Mouse (Mus musculus) midbrain, embryonic 13.5 days (tissue): ENCODE measurements around the gene Gab1. TPM values are rescaled to one million over a fixed set of nuclear protein-coding genes. Genes with fewer than 3 reads are reported as not detected.

ENCODE experiments used
- ATAC-seq: fragments of 200-750 bp; cut with Nextera tagmentation; 2 replicates; pipeline ENCODE4 v1.8.0; 2017; ENCODE audit warnings: mild to moderate bottlenecking, moderate TSS enrichment, moderate library complexity
- H3K27ac ChIP-seq: fragments of 300-500 bp; sonication (generic); 2 replicates; pipeline ENCODE4 v1.5.1; 2015; ENCODE audit warnings: inconsistent platforms, mild to moderate bottlenecking, moderate library complexity
- H3K27me3 ChIP-seq: fragments of 300-500 bp; sonication (generic); 2 replicates; pipeline ENCODE4 v1.6.1; 2015; ENCODE audit warnings: mild to moderate bottlenecking, inconsistent platforms
- H3K36me3 ChIP-seq: fragments of 300-500 bp; sonication (generic); 2 replicates; pipeline ENCODE4 v1.6.1; 2015; ENCODE audit warnings: mild to moderate bottlenecking, inconsistent platforms
- H3K4me1 ChIP-seq: fragments of 300-500 bp; sonication (generic); replicated peaks from 2 replicates; pipeline ENCODE4 v1.6.1; 2015; ENCODE audit warnings: inconsistent platforms
- H3K4me2 ChIP-seq: fragments of 300-500 bp; sonication (generic); replicated peaks from 2 replicates; pipeline ENCODE4 v1.6.1; 2015; ENCODE audit warnings: moderate library complexity, mild to moderate bottlenecking, inconsistent platforms
- H3K4me3 ChIP-seq: fragments of 300-500 bp; sonication (generic); replicated peaks from 2 replicates; pipeline ENCODE4 v1.5.1; 2015; ENCODE audit warnings: mild to moderate bottlenecking, inconsistent platforms
- H3K9ac ChIP-seq: fragments of 300-500 bp; sonication (generic); replicated peaks from 2 replicates; pipeline ENCODE4 v1.6.1; 2015; ENCODE audit warnings: mild to moderate bottlenecking, inconsistent platforms
- H3K9me3 ChIP-seq: fragments of 300-500 bp; sonication (generic); 2 replicates; pipeline ENCODE4 v1.6.1; 2016; ENCODE audit warnings: mild to moderate bottlenecking, inconsistent platforms
- WGBS: fragments of 180-500 bp; shearing (Covaris S2); methylation state at CpG from one replicate; pipeline ENCODE4 v1.1.7; 2015; 5-methylcytosine and 5-hydroxymethylcytosine counted together
- polyA plus RNA-seq: library from polyadenylated mRNA; unstranded; fragments of >200 nt; fragmentation: Nextera tagmentation; extraction: Ambion mirVana; gene quantifications from 2 replicates; pipeline ENCODE4 v1.2.1, GENCODE M21; 2015

Gab1 gene
- polyA plus RNA-seq, 1 experiment from 2014 or later, result 8.7 TPM

DNA sequence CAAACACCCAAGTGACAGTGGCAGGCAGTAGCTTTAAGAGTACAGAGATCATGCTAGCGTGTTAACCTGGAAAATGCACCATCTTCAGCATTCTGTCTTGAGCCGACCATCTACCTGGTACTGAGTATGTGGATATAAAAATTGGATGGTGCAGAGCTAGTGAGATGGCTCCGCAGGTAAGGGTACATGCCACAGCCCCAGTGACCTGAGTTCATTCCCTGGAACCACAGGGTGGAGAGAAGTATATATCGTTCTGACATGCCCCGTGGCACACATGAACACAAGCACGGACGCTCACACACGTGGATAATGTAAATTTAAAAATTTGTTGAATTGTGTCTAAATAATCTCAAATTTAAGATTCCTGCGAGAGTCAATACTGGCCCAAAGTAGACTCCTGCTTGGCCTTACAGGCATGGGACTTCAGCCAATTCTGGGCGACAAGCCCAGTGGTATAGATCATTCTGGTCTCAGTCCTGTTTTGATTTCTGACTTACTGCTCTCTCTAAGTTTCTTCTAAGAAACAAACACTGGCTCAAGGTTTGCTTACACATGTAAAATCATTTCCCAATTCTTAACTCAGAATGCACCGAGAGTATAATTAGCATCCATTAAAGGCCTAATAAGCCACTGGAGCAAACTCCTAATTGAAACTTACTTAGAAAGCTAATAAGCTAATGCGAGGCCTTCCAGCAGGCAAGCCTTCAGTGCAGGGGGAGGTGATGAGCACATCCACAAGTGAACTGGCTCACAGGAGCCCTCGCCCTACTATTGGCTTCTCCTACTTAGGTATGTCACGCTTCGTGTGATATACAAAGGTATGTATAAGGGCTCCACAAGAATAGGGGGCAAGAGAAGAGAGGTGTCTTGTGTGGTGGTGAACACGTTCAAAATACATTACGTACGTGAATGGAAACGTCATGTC lies 85.5 kb downstream of the Gab1 start:
- Histone ChIP-seq H3K9ac (no peak overlapping the region), H3K4me3 (no peak overlapping the region), H3K27me3 (no peaks in the 10 kb centered on the region), H3K9me3 (no peaks in the 10 kb centered on the region), H3K27ac (no peak overlapping the region), H3K36me3 (no peaks in the 10 kb centered on the region), H3K4me2 (no peak overlapping the region), H3K4me1 (no peaks in the 10 kb centered on the region)
- no peak for ATAC-seq
- WGBS, result 91% methylated on average over 19 of the region's 19 CpGs

DNA sequence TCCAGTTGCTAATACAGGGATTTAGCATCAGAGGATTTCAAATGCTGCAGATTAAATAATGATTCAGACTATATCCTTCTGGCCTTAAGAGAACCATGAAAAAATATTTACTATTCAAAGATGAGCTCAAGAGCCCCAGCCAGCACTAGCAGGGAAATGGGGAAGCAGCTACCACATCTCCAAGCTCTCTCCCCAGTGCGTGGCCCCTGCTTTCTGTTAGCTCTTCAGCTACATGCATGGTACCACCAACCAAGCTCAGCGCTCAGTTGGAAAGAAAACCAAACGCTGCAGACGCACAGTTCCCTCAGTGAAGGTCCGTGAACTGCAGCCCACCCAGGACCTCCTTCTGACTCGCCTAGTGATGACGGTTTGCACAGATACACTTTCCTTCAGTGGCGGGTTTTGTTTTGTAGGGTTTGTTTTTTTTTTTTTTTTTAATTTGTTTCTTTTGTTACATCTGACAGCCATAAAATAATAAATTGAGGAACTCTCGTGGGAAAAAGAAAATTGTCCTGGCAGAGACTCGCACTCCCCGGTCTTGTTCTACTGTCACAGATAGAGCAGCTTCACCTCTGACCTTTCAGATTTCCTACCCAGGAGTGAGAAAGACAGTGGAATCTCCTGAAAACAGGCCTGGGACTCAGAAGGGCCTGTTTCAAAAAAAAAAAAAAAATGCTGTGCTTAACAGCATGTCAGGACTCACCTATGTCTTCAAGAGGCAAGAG lies 86.4 kb downstream of the Gab1 start:
- Histone ChIP-seq H3K4me3 (no peak overlapping the region), H3K4me2 (no peak overlapping the region), H3K4me1 (no peaks in the 10 kb centered on the region), H3K36me3 (no peaks in the 10 kb centered on the region), H3K9me3 (no peaks in the 10 kb centered on the region), H3K9ac (no peak overlapping the region), H3K27ac (no peak overlapping the region), H3K27me3 (no peaks in the 10 kb centered on the region)
- no peak for ATAC-seq
- 69% methylated on average over 11 of the region's 11 CpGs for WGBS

DNA sequence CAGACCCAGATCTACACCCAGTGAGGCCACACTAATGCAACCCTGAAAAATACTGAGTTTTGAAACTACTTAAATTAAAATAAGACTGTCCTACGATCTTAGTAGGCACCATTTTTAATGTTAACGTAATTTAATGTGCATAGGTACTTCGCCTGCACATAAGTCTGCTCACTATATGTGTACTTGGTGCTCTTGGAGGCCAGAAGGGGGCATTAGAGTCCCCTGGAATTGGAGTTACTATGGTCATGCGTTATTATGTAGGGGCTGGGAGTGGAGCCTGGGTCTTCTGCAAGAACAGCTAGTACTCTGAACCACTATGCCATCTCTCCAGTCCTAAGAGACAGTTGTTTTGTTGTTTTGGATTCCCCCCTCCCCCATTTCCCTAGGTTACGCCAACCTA lies 88.1 kb downstream of the Gab1 start:
- H3K27ac ChIP-seq, result no peak overlapping the region
- no peaks in the 10 kb centered on the region for H3K4me1 ChIP-seq
- no peak overlapping the region for H3K9ac ChIP-seq
- ATAC-seq, result no peak
- WGBS, result 91% methylated on average over 5 of the region's 5 CpGs
- no peak overlapping the region for H3K4me2 ChIP-seq
- no peaks in the 10 kb centered on the region for H3K27me3 ChIP-seq
- peaks cover 10% of the 10 kb centered on the region for H3K36me3 ChIP-seq
- H3K9me3 ChIP-seq, result no peaks in the 10 kb centered on the region
- H3K4me3 ChIP-seq, result no peak overlapping the region

DNA sequence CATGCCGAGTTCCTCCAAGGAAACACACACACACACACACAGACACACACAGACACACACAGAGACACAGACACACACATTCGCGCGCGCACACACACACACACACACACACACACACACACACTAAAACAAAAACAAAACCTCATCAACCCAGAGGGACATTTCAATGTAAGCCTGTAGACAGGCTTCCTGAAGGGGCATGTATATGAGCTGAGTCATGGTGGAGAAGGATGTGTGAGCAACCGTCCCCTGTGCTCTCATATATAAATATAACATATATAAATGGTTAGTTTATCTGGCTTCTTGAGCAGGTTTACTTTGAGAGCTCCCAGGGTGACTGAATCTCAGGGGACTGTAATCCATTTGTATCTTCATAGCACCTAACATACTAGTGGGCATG lies 91.0 kb downstream of the Gab1 start:
- H3K27me3 ChIP-seq, result no peaks in the 10 kb centered on the region
- no peaks in the 10 kb centered on the region for H3K4me1 ChIP-seq
- no peak overlapping the region for H3K9ac ChIP-seq
- H3K4me2 ChIP-seq, result no peak overlapping the region
- no peak overlapping the region for H3K27ac ChIP-seq
- WGBS, result 91% methylated on average over 6 of the region's 6 CpGs
- no peak for ATAC-seq
- H3K4me3 ChIP-seq, result no peak overlapping the region
- no peaks in the 10 kb centered on the region for H3K9me3 ChIP-seq
- peaks cover 15% of the 10 kb centered on the region for H3K36me3 ChIP-seq

DNA sequence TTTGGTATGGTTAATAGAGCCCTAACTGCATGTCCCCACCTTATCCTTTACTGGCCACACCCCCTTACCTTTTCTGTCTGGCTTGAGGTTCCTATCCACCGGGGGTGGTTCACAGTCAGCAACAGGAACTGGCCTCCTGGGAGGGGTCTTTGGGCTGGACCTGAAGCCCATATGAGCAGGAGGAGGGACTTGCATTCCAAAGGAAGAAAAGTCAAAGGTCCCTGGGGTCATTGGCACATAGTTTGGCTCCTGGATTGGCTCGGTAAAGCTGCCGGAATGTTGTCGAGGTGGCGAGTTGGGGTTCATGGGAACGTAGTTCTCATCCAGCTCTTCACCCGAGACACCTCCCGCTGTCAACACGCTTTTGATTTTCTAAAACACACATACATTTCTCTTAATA lies 95.8 kb downstream of the Gab1 start:
- Histone ChIP-seq H3K9me3 (no peaks in the 10 kb centered on the region), H3K4me2 (no peak overlapping the region), H3K27me3 (no peaks in the 10 kb centered on the region), H3K27ac (no peak overlapping the region), H3K9ac (no peak overlapping the region), H3K4me1 (no peaks in the 10 kb centered on the region), H3K36me3 (peaks cover 27% of the 10 kb centered on the region), H3K4me3 (no peak overlapping the region)
- no peak for ATAC-seq
- 93% methylated on average over 9 of the region's 9 CpGs for WGBS

DNA sequence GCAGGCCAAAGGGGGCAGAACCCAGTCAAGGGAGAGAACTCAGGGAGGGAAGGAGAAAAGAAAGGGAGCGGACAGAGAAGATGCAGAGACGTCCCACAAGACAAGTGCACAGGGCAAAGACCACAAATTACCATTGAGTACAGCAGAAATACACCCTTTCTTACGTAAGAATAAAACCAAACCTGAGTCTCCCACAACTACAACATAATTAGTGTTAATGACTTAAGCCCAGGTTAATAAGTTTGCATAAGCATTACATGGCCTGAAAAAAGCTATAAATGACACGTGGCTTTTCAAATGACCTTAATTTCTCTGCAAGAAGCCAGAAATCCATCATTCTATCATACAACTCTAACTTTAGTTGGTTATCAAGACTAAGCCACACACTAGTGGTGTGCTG lies 97.0 kb downstream of the Gab1 start:
- no peak overlapping the region for H3K9ac ChIP-seq
- H3K9me3 ChIP-seq, result no peaks in the 10 kb centered on the region
- H3K4me2 ChIP-seq, result no peak overlapping the region
- ATAC-seq, result no peak
- 92% methylated on average over 4 of the region's 4 CpGs for WGBS
- no peak overlapping the region for H3K4me3 ChIP-seq
- peaks cover 22% of the 10 kb centered on the region for H3K36me3 ChIP-seq
- H3K4me1 ChIP-seq, result no peaks in the 10 kb centered on the region
- H3K27ac ChIP-seq, result no peak overlapping the region
- H3K27me3 ChIP-seq, result no peaks in the 10 kb centered on the region

DNA sequence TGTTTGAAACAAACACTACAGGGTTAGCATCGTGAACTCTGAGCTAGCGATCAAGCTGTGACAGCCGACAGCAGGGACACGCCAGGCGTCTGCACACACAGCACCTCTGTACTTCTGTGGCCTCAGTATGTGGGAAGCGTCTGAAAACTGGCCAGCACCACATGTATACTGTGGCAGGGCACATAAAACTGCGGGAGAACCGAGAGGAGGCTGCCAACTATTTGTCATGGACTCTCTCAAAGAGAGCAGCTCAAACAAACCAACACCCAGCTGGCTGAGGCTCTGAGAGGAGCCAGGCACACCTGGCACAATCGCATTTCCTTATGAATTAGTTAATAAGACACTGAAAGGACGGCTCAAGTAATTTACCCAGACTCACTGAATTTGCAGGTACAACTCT lies 99.0 kb downstream of the Gab1 start:
- no peak overlapping the region for H3K27ac ChIP-seq
- H3K27me3 ChIP-seq, result no peaks in the 10 kb centered on the region
- 69% methylated on average over 10 of the region's 10 CpGs for WGBS
- no peak overlapping the region for H3K4me3 ChIP-seq
- no peaks in the 10 kb centered on the region for H3K9me3 ChIP-seq
- H3K36me3 ChIP-seq, result peaks cover 27% of the 10 kb centered on the region
- no peak overlapping the region for H3K4me2 ChIP-seq
- ATAC-seq, result peak; percentile 70; the same call in 1 of the 2 replicates
- no peaks in the 10 kb centered on the region for H3K4me1 ChIP-seq
- no peak overlapping the region for H3K9ac ChIP-seq

DNA sequence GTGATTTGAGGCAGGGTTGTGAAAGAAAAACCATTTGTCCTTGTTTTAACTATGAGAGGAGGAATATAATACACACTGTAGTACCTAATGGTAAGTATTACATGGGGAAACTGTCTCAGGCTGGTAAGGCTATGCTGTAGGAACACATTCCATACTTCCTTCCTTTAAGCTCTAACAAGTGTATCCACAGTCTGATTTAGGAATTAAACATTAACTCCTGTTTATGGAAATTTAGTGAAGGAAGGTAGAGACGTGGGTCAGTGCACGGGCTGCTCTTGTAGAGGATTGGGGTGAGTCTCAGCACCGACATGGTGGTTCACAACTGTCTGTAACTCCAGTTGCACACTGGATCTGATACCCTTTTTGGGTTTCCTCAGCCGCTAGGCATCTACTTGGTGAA lies 100.0 kb downstream of the Gab1 start:
- WGBS, result 95% methylated on average over 4 of the region's 4 CpGs
- ATAC-seq, result no peak

DNA sequence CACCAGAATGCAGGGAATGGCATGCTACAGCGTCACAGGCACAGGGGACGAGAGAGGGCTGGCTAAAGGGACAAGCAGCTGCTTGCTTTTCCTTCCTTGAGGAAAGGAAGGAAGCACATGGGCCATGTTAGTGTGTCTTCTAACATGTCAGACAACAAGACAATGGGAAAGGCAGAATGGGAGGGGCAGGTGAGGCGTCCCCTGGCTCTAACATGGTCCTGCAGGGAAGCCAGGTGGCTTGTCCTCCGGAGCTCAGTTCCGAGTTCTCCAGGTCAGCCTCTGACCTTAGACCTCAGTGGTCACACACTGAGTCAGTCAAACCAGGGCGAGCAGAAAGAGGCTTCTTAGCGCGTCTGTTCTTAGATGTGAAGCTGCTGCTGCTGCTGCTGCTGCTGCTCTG lies 103.9 kb downstream of the Gab1 start:
- Histone ChIP-seq H3K9ac (no peak overlapping the region), H3K4me2 (no peak overlapping the region), H3K36me3 (peaks cover 10% of the 10 kb centered on the region; the same call in 1 of the 2 replicates), H3K4me3 (no peak overlapping the region), H3K27ac (no peak overlapping the region), H3K4me1 (no peaks in the 10 kb centered on the region), H3K9me3 (no peaks in the 10 kb centered on the region), H3K27me3 (no peaks in the 10 kb centered on the region)
- no peak for ATAC-seq
- WGBS, result 72% methylated on average over 8 of the region's 8 CpGs

More for the DNA sequence above, 100.0 kb downstream of the Gab1 start:
- H3K27me3 ChIP-seq, result no peaks in the 10 kb centered on the region
- no peak overlapping the region for H3K27ac ChIP-seq
- no peaks in the 10 kb centered on the region for H3K4me1 ChIP-seq
- no peaks in the 10 kb centered on the region for H3K9me3 ChIP-seq
- H3K9ac ChIP-seq, result no peak overlapping the region
- H3K4me2 ChIP-seq, result no peak overlapping the region
- peaks cover 27% of the 10 kb centered on the region for H3K36me3 ChIP-seq
- no peak overlapping the region for H3K4me3 ChIP-seq

DNA sequence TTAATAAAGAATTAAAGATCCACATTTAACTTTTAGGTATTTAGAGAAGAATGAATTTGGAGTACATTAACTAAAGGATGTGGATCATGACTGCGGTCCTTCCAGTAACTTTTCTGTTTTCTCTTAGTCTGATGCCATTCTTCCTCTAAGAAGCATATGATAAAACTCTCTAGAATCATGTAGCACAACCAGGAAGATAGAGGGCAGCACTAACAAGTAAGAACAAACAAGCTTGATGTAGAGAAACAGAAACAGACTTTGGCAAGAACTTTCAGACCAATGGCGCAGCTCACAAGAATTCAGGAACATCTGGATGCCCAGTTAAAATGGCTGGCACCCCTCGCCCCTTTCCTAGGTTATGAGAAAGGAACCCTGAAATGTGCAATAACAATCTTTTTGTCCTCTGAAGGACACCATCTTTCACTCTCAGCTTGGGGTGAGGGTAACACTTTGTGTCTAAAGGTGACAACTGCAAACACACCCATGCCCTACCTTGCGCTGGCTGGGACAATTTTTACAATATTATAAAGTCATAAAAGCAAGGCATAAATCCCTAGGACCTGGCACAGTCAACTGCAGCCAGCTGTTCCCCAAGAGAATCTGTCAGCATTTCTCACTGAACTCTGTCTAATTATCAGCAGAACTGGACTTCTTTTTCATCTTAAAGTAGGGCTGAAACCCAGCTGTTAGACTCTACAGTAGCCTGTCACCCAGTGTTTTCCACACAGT lies 107.4 kb downstream of the Gab1 start:
- H3K9me3 ChIP-seq, result no peaks in the 10 kb centered on the region
- H3K4me1 ChIP-seq, result no peaks in the 10 kb centered on the region
- H3K36me3 ChIP-seq, result peaks cover 23% of the 10 kb centered on the region
- H3K4me2 ChIP-seq, result no peak overlapping the region
- H3K4me3 ChIP-seq, result no peak overlapping the region
- ATAC-seq, result no peak
- no peaks in the 10 kb centered on the region for H3K27me3 ChIP-seq
- H3K27ac ChIP-seq, result no peak overlapping the region
- WGBS, result 94% methylated on average over 4 of the region's 4 CpGs
- no peak overlapping the region for H3K9ac ChIP-seq

DNA sequence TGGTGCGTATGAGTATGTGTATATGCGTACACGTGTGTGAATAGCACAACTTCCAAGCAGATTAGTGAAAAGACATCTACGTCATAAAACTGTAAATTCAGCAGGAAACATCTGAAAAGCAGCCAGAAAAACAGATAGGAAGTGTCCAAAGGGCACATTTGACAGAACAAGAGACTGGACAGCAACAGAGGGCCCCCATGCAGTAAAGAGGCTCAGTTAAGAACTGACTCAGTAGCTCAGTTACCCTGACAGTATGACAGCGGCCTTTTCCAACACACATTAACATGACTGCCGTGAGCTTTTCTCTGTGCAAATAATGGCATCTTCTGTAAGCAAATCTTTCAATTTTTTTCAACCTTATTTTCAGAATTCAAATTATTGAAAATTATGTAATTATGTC lies 111.9 kb downstream of the Gab1 start:
- no peak for ATAC-seq
- WGBS, result 95% methylated on average over 6 of the region's 6 CpGs
- Histone ChIP-seq H3K4me1 (no peaks in the 10 kb centered on the region), H3K4me2 (no peak overlapping the region), H3K4me3 (no peak overlapping the region), H3K27me3 (no peaks in the 10 kb centered on the region), H3K27ac (no peak overlapping the region), H3K9me3 (no peaks in the 10 kb centered on the region), H3K9ac (no peak overlapping the region), H3K36me3 (peaks cover 25% of the 10 kb centered on the region)
